Mouse (Mus musculus) heart, adult 18-20 months (tissue): ENCODE data around the gene Slc44a2. TPM values are rescaled to one million over a fixed set of nuclear protein-coding genes. Genes with fewer than 3 reads are reported as not detected.
A peak's percentile ranks its signal among the peaks of the same experiment; 100 is the strongest.
"Not testable (repeated sequence)": the region's sequence is repeated elsewhere in the genome, so short reads cannot be mapped to it uniquely, and the experiment has no call there.

Experiments used
- DNase-seq, 2 experiments: peaks; one replicate each; pipeline ENCODE4 v3.0.0; 2021 to 2022; ENCODE audit warnings: mixed read lengths in 1 of 2
- total RNA-seq, 2 experiments: library from RNA; stranded (reverse); gene quantifications; 2 replicates each; pipeline ENCODE4 v1.2.3; 2021

The Slc44a2 gene
- total RNA-seq, 2 experiments from 2014 or later = 74.0 to 81.4 TPM

DNA sequence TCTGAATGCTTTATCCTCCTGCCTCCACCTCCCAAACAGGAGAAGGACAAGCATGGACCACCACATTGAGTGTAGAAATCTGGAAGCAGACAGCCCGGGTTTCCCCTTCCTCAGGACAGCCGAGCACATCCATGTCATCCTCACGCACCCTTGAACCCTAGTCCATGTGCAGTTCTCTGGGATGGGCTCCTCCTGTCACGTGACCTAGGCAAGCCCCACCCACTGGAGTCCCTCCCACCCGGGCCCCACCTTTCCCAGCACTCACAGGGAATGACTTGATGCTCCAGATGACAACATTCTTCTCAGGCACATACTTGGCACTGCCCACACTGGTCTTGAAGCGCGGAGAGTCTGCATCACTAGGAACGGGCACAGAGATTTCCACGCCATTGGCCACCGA lies 21.5 kb upstream of the Slc44a2 start:
- no peak for DNase-seq

DNA sequence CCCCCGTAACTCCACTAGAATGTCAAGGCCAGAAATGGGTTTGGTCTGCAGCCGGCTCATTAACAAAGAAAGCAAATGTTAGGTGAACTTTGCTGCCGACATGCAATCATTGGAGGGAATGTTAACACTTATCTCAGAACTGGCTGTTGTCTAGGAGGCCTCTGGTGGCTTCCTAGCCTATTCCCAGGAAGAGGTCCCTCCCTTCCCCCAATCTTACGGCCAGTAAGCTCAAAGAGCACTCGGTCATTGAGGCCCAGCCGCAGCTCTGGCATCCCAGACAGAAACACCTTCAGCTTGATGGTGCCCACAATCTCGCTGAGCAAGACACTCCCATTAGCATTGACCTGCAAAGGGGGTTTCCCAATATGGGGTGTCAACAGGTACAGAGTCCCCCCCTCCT lies 15.4 kb upstream of the Slc44a2 start:
- no peak for DNase-seq

DNA sequence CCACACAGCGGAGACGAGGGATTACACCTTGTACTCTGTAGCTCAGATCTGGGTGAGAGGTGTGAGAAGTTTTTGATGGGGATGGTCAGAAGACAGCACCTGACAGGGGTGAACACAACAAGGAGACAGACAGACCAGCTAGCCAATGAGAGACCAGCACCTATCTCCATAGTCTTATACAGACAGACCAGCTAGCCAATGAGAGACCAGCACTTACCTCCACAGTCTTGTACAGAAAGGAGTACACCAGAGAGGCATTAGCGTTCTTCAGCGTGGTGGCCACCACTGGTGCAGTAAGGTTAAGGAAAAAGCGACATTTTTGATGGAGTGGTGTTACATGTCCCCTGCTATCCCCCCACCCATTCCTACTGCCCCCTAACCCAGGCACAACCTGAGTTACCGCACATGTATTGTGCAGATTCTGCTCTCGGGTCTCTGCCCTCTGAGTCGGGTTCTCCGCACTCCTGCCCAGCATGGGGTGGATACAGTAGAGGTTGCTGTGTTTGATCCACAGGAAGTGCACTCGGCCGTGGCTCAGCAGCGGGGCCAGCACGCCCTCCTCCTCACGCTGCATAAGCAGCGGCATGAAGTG lies 11.3 kb upstream of the Slc44a2 start:
- no peak for DNase-seq

DNA sequence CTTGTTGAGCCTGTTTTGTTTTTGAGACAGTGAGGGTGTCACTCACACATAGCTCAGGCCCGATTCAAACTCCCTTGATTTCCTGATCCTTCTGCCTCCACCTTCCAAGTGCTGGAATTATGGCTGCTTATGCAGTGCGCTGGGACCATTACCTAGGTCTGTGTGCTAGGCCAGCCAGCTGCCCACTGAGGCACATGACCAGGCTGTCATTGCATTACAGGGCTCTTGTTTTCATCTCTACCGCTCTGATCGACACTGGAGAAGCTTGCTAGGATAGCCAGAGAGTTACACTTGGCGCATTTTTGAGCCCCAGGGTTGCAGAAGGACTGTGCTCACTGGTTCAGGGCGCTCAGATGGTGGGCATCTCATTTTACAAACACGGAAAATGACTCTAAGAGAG lies 8.8 kb upstream of the Slc44a2 start:
- DNase-seq = no peak

DNA sequence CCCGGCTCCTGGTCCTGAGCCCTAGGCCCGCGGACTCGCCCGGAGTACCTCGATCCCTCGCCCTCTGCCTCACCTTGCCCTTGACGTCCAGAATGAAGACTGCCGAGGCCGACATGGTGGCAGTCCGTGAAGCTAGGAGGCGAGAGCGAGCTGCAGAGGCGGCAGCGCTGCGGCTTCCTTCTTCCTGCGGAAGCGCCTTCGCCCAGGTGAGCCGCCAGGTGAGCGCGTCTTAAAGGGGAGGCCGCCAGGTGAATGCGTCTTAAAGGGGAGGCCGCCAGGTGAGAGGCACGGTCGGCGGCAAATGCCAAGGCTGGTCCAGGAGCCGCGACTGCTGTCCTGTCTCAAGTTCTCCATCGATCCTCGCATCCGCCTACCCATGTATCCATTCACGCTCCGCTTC lies 8.4 kb upstream of the Slc44a2 start, which contains the start of gene Ap1m2:
TSS of gene Ap1m2 (minus strand) at position 204 of the 400 bp plus-strand sequence.
- no peak for DNase-seq

DNA sequence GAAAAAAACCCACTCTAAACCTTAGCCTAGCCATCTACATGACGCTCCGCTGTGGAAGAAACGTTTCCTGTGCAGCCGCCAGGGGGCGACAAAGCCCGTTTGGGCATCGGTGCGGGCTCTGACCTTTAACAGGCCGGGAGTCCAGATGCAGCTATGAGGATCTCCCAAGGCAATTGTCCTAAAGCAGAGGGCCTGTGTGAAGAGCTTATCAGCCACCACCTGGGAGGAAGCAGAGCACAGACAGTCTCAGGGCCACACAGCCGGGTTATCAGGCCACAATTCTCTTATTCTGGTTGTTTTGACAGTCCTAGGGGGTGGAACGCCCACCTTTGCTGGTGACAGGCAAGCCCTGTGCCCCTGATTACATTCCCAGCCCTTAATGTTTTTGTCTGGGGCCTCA lies 7.1 kb upstream of the Slc44a2 start:
- peak; percentile 88 to 95 for DNase-seq

DNA sequence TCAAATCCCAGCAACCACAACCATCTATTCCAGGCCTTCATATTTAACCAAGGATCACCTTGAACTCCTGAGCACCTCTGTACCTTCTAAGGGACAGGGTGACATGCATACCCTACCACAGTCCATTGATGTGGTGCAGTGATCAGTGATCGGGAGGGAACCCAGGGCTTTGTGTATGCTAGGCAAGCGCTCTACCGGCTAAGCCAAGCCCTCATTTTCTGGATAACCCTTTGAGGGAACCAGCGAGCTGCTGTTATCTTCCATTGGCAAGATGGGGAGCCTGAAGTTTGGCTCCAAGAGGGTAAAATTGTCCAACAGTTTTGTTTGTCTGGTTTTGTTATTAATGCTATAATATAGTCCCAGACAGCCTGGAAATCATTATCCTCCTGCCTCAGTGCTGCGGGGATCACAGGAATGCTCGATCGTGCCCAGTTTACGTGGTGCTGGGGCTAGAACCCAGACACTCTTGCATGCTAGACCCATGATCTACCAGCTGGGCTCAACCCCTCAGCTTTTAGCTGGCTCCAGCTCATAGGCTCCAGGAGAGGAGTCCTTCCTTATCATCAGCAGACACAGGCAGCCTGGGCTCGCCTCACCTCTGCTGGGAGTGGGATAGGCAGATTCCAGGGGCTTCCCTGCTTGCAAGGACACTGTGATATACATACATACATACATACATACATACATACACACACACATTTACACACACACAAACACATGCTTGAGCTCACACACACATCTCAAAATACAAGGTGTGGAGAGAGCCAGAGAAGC lies 5.9 kb upstream of the Slc44a2 start:
- no peak for DNase-seq

DNA sequence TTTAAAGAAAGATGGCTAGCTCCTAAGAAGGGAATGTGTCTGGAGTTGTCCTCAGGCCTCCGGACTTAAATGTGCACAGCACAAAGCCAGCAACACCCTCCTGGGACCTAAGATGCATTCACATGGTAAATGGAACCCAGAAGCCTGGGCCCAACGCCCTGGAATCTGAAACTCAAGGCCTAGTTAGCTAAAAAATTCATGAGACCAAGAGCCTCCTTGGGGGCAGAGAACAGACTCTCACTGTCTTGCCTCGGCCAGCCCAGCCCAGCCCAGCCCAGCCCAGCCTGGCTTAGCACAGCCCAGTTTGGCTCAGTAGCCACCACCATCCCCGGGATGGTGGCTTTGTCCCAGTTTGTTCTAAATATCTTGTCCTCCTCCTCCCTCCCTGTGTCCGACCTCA lies 5.1 kb upstream of the Slc44a2 start:
- DNase-seq = no peak

DNA sequence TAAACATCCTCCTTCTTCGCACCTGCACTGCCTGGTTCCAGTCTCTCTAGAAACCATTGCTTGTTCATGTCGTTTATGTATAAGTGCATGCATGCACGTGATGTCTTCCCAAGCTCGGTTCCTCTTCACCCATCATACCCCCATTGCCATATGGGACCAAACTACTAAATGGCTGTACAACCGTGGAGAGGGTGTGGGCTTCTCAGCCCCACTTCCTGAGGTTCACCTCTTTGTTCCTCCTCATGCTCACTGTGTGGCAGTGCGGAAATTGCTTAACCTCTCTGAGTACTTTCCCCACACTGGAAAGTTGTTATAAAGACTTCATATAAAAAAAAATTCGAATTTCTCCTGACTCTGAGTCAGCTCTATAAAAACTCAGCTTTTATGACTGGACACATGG lies 3.8 kb upstream of the Slc44a2 start:
- no peak for DNase-seq

DNA sequence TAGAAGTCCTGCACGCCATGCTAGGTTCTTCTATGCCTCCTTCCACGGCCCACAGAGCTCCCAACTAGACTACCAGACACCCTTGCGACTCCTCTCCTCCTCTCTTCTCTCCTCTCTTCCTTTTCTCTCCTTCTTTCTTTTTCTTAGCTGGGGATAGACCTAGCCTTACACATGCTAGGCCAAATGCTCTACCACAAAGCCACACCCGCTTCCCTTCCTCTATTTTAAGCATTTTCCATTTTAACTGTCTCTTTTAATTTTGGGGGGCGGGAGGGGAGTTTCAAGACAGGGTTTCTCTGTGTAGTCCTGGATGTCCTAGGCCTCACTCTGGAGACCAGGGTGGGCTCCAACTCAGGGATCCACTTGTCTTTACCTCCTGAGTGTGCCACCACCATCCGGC lies 1.7 kb upstream of the Slc44a2 start:
- no peak for DNase-seq

DNA sequence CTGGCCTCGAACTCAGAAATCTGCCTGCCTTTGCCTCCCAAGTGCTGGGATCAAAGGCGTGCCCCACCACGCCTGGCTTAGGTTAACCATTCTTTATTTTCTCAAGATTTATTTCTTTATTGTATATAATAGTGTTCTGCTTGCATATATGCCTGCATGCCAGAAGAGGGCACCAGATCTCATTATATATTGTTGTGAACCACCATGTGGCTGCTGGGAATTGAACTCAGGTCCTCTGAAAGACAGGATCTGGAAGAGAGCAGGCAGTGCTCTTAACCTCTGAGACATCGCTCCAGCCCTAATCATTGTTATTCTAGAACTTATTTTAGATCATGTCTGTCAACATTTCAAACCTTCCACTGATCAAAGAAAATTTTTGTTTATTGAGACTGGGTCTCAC lies 995 bp upstream of the Slc44a2 start:
- DNase-seq = no peak

DNA sequence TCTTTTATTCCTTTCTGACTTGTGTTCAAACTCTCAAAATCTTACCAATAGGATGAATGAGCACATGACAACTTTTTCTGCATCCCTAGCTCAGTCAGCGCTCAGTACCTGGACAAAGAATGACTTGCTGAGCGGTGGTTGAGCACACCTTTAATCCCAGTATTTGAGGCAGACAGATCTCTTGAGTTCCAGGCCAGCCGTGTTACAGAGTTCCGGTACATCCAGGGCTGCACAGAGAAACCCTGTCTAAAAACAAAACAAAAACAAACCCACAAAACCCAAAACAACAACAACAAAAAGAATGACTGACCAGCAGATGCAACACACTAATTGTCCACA lies 249 bp upstream of the Slc44a2 start:
- DNase-seq = no peak

DNA sequence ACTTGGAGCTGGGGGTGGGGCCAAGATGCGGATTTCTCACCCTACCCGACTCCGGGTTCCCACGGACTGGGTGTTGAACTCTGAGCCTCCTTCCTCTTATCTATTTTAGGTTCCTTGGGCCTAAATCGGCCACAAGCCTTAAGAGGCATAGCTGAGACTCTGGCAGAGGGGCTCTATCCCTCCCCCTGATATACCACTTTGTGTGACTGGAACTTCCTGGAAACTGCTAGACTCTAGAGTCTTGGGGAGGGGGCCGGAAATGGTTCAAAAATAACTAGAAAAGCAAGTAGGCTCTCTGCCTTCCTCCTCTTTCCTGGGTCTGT lies 976 bp downstream of the Slc44a2 start:
- DNase-seq = peak; percentile 57 to 66

DNA sequence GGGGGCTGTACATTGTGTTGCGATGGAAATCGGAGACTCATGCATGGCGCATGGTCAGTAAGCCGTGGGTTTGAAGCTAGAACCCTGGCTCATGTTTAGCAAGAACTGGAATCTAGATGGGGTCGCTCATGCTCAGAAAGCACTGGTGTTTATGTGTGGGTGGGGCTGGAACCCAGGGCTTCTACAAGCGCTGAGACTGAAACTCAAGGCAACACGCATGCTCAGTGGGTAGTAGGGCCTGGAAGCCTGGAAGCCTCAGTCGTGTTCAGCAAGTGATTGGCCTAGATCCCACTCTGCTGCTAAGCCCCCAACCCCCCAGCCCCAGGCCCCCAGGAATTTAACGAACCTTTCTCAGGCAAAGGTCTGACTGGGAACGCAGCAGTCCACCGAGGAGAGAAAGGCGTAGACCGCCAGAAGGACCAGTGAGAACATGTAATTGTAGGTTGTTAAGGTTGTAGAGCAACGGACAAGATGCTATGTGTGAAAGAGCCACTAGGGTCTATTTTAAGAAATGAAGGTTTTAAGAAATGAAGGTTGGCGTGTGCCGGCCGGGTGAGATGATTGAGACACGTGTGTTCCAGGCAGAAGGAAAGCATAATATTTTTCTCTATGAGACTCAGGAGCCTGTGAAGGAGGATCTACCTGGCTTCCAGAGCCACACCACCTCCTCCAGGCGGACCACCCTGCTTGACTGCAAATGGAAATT lies 1.9 kb downstream of the Slc44a2 start:
- DNase-seq = no peak

DNA sequence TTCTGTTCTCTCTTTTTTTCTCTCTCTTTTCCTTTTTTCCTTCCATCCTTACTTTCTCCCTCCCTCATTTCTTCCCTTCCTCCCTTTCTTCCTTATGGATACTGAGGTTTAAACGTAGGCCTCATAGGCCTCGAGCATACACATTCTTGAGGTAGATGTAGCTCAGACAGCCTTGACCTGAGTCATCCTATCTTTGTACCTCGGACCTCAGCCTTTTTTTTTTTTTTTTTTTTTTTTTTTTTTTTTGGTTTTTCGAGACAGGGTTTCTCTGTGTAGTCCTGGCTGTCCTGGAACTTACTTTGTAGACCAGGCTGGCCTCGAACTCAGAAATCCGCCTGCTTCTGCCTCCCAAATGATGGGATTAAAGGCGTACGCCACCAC lies 2.4 kb downstream of the Slc44a2 start:
- not testable (repeated sequence) for DNase-seq

DNA sequence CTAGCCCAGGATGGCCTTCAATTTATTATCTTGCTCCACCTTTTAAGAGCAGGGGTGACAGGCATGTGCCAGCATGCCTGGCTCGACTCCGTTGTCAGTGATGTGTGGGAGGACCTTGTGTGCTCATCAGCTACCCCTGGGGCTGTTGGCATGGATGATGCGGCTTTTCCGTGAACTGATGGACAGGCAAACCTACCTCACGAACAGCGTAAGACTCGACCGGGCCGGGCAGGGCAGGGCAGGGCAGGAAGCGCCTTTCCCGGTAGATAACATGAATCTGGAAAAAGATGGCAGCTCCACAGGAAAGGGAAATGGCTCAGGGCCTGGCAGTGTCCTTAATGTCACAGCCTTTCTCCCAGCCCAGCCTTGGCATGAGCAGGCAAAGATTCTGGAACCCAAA lies 3.8 kb downstream of the Slc44a2 start:
- DNase-seq = no peak

DNA sequence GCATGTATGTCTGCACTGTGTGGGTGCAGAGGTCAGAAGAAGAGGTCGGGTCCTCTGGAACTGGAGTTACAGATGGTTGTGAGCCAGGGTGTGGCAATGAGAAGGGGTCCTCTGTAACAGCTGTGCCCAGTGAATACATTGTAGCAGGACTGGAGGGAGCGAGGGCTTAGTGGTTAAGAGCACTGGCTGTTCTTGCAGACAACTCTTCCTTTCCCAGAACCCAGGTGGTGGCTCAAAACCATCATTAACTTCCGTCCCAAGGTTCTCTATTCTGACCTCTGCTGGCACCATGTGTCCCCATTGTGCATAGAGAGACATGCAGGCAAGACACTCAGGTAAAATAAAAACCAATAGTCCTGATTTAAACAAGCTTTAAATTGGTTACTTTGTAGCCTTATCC lies 7.1 kb downstream of the Slc44a2 start:
- DNase-seq = no peak

DNA sequence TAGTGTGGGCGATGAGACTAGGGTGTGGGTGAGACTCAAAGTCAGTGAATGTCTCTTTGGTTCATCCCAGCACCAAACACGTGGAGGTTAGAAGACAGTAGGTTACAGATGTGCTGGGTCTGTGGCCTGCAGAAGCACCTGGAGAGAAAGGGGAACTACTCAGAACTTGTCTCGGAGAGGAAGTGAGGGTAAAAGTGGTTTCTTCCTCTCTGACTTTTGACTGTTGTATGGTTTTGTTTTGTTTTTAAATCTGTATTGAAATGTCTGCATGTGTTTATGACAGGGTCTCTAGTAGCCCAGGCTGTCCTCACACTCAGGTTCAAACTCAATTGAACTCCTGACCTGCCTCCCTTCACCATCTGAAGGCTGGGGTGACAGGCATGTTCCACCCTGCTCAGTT lies 7.5 kb downstream of the Slc44a2 start:
- no peak for DNase-seq

DNA sequence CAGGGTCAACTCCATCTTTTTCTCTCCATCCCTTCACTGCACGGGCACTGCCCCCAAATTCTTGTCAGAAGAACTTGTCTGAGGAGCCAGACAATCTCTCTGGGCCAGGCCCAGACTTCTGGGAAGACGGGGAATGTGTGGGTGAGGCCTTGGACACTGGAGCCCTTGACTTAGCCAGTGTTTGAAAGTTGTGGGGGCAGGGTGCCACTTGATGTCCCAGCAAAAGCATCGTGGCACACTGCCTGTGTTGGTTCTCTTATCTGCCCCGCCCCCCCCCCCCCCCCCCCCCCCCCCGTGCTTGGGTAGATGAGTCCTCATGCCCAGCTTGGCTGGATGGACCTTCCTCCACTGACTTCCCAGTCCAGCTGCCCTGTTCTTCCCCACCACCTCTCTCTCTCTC lies 8.5 kb downstream of the Slc44a2 start:
- peak; percentile 75 to 84 for DNase-seq

DNA sequence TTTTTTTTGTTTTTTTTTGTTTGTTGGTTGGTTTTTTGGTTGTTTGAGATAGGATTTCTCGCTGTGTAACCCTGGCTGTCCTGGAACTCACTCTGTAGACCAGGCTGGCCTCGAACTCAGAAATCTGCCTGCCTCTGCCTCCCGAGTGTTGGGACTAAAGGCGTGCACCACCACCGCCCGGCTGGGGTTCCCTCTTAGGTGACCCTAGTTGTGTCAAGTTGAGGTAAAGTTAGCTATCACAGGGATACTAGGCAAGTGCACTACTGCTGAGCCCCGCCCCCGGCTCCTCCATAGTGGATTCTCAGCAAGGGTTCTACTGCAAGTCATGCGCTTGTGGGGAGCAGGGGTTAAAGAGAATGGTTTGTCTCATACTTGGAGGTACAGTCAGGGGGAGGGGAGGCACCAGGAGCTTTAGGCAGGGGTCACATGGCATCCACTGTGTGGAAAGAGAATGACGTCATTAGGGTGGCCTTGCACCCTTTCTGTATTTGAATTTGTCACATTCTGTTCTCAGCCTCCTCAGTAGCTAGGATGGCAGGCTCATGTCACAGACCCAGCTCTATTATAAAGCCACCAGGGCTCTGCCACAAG lies 9.3 kb downstream of the Slc44a2 start:
- peak in 1 of 2 experiments; percentile 54 for DNase-seq

DNA sequence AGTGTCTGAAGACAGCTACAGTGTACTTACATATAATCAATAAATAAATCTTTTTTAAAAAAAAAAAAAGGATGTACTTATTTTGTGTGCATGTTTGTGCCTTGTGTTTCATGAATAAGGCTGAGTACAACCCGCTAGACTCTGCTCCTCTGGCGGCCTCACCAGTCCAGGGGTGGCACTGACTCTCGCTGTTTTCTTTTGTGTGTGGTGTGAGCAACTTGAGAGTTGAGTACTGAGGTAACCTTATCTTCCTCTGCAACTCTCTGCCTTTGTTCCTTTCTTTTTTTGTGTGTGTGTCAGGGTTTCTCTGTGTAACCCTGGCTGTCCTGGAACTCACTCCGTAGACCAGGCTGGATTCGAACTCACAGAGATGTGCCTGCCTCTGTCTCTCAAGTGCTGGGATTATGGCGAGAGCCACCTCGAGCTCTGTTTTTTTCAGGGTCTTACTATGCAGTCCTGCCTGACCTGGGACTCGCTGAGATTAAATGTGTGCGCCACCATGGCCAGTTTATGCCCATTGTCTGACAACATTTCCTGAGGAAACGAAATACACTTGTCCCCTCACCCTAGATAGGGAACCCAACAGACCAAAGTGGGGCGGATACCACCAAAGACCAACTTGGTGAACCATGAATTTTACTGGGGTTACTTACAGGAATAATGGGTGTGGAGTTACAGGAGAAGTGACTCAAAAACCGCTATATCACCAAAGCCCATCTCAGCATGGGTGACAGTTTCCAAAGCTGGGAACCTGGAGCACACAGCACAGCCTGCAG lies 11.1 kb downstream of the Slc44a2 start:
- no peak for DNase-seq
